Mouse (Mus musculus) Patski (cell line): ENCODE measurements around the gene Wnt3. TPM values are rescaled to one million over a fixed set of nuclear protein-coding genes. Genes with fewer than 3 reads are reported as not detected.
A peak's percentile ranks its signal among the peaks of the same experiment; 100 is the strongest.

Experiments
- ATAC-seq: fragments of 100-300 bp; one replicate; pipeline ENCODE4 v1.8.0; 2021
- CTCF ChIA-PET: fragments of 350-600 bp; sonication (Branson Sonifier 250); formaldehyde crosslinking; loops from one replicate; lab custom pipeline; 2022; ENCODE audit warnings: inconsistent platforms; lab: Charles Lee
- POLR2A ChIA-PET: fragments of 350-600 bp; sonication (Branson Sonifier 250); formaldehyde crosslinking; loops from one replicate; lab custom pipeline; 2022; ENCODE audit warnings: antibody characterized with exemption, inconsistent platforms; lab: Charles Lee
- DNase-seq: peaks from one replicate; pipeline ENCODE4 v3.0.0-alpha.2; 2011; ENCODE audit warnings: low read depth, low spot score
- H3K27me3 ChIP-seq: fragments of 371-371 bp; one replicate; pipeline ENCODE4 v1.5.1; 2021
- CTCF ChIP-seq: fragments of 100-300 bp; IDR thresholded peaks from one replicate; pipeline ENCODE4 v1.5.1; 2021
- in situ Hi-C: fragments of 300-500 bp; cut with MboI; formaldehyde crosslinking; loops from 3 replicates; pipeline ENCODE4 v1.11.1; 2018; ENCODE audit warnings: low pct_unique_long_range_greater_than_20kb, mixed read lengths
- polyA plus RNA-seq: library from polyadenylated mRNA; unstranded; gene quantifications from one replicate; pipeline ENCODE4 v1.2.3, GENCODE M21; 2021

The Wnt3 gene
- polyA plus RNA-seq, result not detected

- no peak for TF ChIP-seq CTCF
- POLR2A ChIA-PET, result no interaction called here
Measured at GRCm38 (mm10) chr11:103773387-103774227, at the start of gene Wnt3. Gene Wnt3, plus strand, starts transcription at chr11:103774150.

GRCm38 (mm10) chr11:103724331-103724771 lies 49.6 kb upstream of the Wnt3 start:
- peaks cover 2% of the 10 kb centered on the region for H3K27me3 ChIP-seq
- POLR2A ChIA-PET, result interaction anchor here (0.6 kb wide), 1 partner anchor 167 kb away, joined by 3 read pairs; no protein-coding TSS in a partner anchor
- ATAC-seq, result no peak
- CTCF ChIA-PET, result no interaction called here
- in situ Hi-C loops, result no loop called here
- no peak for TF ChIP-seq CTCF
- no peak for DNase-seq

More at GRCm38 (mm10) chr11:103773387-103774227, at the start of gene Wnt3:
- in situ Hi-C loops, result loop anchor here (25.0 kb wide), 1 partner anchor 414 kb away; the partner anchor contains the start of gene Sppl2c
- ATAC-seq (no peak), DNase-seq (no peak)
- peaks cover 41% of the 10 kb centered on the region for H3K27me3 ChIP-seq
- CTCF ChIA-PET, result no interaction called here

- CTCF ChIA-PET, result interaction anchor here (1.0 kb wide), 1 partner anchor 29 kb away, joined by 3 read pairs; no protein-coding TSS in a partner anchor
- no peaks in the 10 kb centered on the region for H3K27me3 ChIP-seq
- DNase-seq (no peak), ATAC-seq (no peak)
- in situ Hi-C loops, result no loop called here
- POLR2A ChIA-PET, result interaction anchor here (0.7 kb wide), 1 partner anchor 53 kb away, joined by 3 read pairs; no protein-coding TSS in a partner anchor
- no peak for TF ChIP-seq CTCF
Measured at GRCm38 (mm10) chr11:103729282-103729985, 44.5 kb upstream of the Wnt3 start.

GRCm38 (mm10) chr11:103731594-103731993 lies 42.4 kb upstream of the Wnt3 start:
- ATAC-seq (no peak), DNase-seq (no peak)
- H3K27me3 ChIP-seq, result no peaks in the 10 kb centered on the region
- POLR2A ChIA-PET, result interaction anchor here (0.5 kb wide), 1 partner anchor 285 kb away, joined by 3 read pairs; no protein-coding TSS in a partner anchor
- no peak for TF ChIP-seq CTCF
- in situ Hi-C loops, result no loop called here
- CTCF ChIA-PET, result no interaction called here

GRCm38 (mm10) chr11:103732306-103732705 lies 41.6 kb upstream of the Wnt3 start:
- ATAC-seq, result no peak
- H3K27me3 ChIP-seq, result no peaks in the 10 kb centered on the region
- in situ Hi-C loops, result no loop called here
- CTCF ChIA-PET, result interaction anchor here (0.9 kb wide), 1 partner anchor 10 kb away, joined by 3 read pairs; no protein-coding TSS in a partner anchor
- POLR2A ChIA-PET, result no interaction called here
- TF ChIP-seq CTCF, result no peak
- no peak for DNase-seq

- TF ChIP-seq CTCF, result no peak
- DNase-seq, result no peak
- no peaks in the 10 kb centered on the region for H3K27me3 ChIP-seq
- in situ Hi-C loops, result no loop called here
- CTCF ChIA-PET, result no interaction called here
- ATAC-seq, result no peak
- POLR2A ChIA-PET, result no interaction called here
Measured at GRCm38 (mm10) chr11:103733069-103733468, 40.9 kb upstream of the Wnt3 start.

GRCm38 (mm10) chr11:103733961-103734360 lies 40.0 kb upstream of the Wnt3 start:
- ChIA-PET CTCF (no interaction called here), POLR2A (no interaction called here)
- DNase-seq (no peak), ATAC-seq (no peak)
- H3K27me3 ChIP-seq, result no peaks in the 10 kb centered on the region
- in situ Hi-C loops, result no loop called here
- no peak for TF ChIP-seq CTCF

GRCm38 (mm10) chr11:103734411-103735045 lies 39.4 kb upstream of the Wnt3 start:
- H3K27me3 ChIP-seq, result peaks cover 1% of the 10 kb centered on the region
- no peak for DNase-seq
- CTCF ChIA-PET, result interaction anchor here (1.1 kb wide), 1 partner anchor 11 kb away, joined by 3 read pairs; no protein-coding TSS in a partner anchor
- in situ Hi-C loops, result no loop called here
- ATAC-seq, result no peak
- no peak for TF ChIP-seq CTCF
- POLR2A ChIA-PET, result no interaction called here

GRCm38 (mm10) chr11:103735046-103735781 lies 38.7 kb upstream of the Wnt3 start:
- peak; percentile 44 for ATAC-seq
- POLR2A ChIA-PET, result no interaction called here
- no peak for DNase-seq
- no peak for TF ChIP-seq CTCF
- peaks cover 6% of the 10 kb centered on the region for H3K27me3 ChIP-seq
- in situ Hi-C loops, result no loop called here
- CTCF ChIA-PET, result interaction anchor here (1.1 kb wide), 1 partner anchor 12 kb away, joined by 3 read pairs; no protein-coding TSS in a partner anchor
